Mouse (Mus musculus) kidney, postnatal 0 days (tissue): ENCODE data around the gene Zyx. TPM values are rescaled to one million over a fixed set of nuclear protein-coding genes. Genes with fewer than 3 reads are reported as not detected.

ENCODE experiments used
- ATAC-seq: fragments of 200-750 bp; cut with Nextera tagmentation; replicated peaks from 2 replicates; pipeline ENCODE4 v1.8.0; 2017; ENCODE audit warnings: low read depth, moderate number of reproducible peaks, moderate TSS enrichment, moderate library complexity; ENCODE audit not compliant: low FRiP score
- DNase-seq: peaks from one replicate; pipeline ENCODE4 v3.0.0-alpha.2; 2016; ENCODE audit warnings: low spot score
- H3K27ac ChIP-seq: fragments of 300-500 bp; sonication (generic); 2 replicates; pipeline ENCODE4 v1.5.1; 2014; ENCODE audit warnings: mild to moderate bottlenecking
- H3K27me3 ChIP-seq: fragments of 300-500 bp; sonication (generic); 2 replicates; pipeline ENCODE4 v1.6.1; 2014; ENCODE audit warnings: low read length, mixed read lengths; ENCODE audit not compliant: insufficient read depth
- H3K36me3 ChIP-seq: fragments of 300-500 bp; sonication (generic); 2 replicates; pipeline ENCODE4 v1.6.1; 2014; ENCODE audit warnings: low read length, mixed read lengths; ENCODE audit not compliant: insufficient read depth
- H3K4me1 ChIP-seq: fragments of 300-500 bp; sonication (generic); replicated peaks from 2 replicates; pipeline ENCODE4 v1.6.1; 2014; ENCODE audit warnings: antibody characterized with exemption, low read length, mixed read lengths; ENCODE audit not compliant: insufficient read depth
- H3K4me2 ChIP-seq: fragments of 300-500 bp; sonication (generic); 2 replicates; pipeline ENCODE4 v1.6.1; 2014; ENCODE audit warnings: mild to moderate bottlenecking, low read length, moderate library complexity, mixed read lengths
- H3K4me3 ChIP-seq: fragments of 300-500 bp; sonication (generic); replicated peaks from 2 replicates; pipeline ENCODE4 v1.5.1; 2014; ENCODE audit warnings: low read depth, low read length
- H3K9ac ChIP-seq: fragments of 300-500 bp; sonication (generic); 2 replicates; pipeline ENCODE4 v1.6.1; 2014; ENCODE audit warnings: low read depth, low read length
- H3K9me3 ChIP-seq: fragments of 300-500 bp; sonication (generic); replicated peaks from 2 replicates; pipeline ENCODE4 v1.6.1; 2016; ENCODE audit warnings: low read length, inconsistent platforms, mixed read lengths
- CTCF ChIP-seq: IDR thresholded peaks from 2 replicates; pipeline ENCODE4 v1.5.1; 2016; ENCODE audit warnings: antibody characterized with exemption, low read depth, mild to moderate bottlenecking, moderate library complexity
- WGBS: fragments of 180-500 bp; shearing (Covaris S2); extraction: QIAGEN DNeasy Blood & Tissue Kit; methylation state at CpG from one replicate; pipeline ENCODE4 v1.1.7; 2014; 5-methylcytosine and 5-hydroxymethylcytosine counted together
- polyA plus RNA-seq: library from polyadenylated mRNA; unstranded; fragments of >200 nt; fragmentation: Nextera tagmentation; extraction: Ambion mirVana; gene quantifications from 2 replicates; pipeline ENCODE4 v1.2.1, GENCODE M21; 2015

The Zyx gene
- polyA plus RNA-seq, 1 experiment from 2014 or later = 92.9 TPM

DNA sequence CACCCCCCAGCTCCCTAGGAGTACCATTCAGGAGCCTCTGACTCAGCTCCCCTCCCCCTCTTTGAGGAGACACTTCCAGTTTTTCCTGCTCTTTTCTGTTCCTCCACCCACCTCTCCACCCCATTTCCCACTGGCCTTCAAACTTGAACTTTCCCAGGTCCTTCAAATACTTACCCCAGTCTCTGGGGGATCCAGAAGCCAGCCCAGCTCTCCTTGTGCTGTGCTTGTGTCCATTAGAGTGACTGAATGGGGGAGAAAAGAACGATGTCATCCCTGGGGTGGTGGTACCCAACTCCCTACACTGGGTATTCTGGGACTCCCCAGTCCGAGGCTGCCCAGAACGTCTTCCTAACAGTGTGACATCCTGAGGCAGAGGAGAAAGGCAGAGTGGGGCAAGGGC, 22.6 kb downstream of the Zyx start:
- Histone ChIP-seq H3K4me3 (peak overlapping the region; percentile 51; the same call in 1 of the 2 replicates), H3K27me3 (no peaks in the 10 kb centered on the region), H3K4me2 (peak overlapping the region; percentile 94), H3K9ac (no peak overlapping the region), H3K9me3 (no peaks in the 10 kb centered on the region), H3K36me3 (no peaks in the 10 kb centered on the region), H3K4me1 (peaks cover 13% of the 10 kb centered on the region; the same call in 1 of the 2 replicates), H3K27ac (no peak overlapping the region)
- TF ChIP-seq CTCF = no peak
- ATAC-seq = no peak
- 13% methylated on average over 3 of the region's 3 CpGs for WGBS
- DNase-seq = no peak

DNA sequence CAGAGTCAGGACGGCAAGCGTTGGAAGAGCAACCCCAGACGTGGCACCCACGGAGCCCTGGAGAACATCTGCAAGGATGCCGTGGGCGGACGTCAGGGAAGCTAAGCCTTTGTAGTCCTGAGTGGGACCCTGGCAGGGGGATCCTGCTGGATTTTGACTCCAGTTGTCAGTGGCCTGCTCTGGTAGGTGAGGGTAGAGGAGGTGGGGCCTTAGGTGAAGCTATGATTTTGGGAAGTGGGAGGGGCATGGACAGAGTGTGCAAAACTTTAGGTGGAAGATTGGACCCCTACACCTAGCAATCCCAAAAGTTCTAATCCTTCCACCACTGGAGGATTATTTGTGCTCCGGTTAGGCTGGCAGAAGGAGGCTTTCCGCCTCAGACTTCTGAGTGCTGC, 23.0 kb downstream of the Zyx start:
- 0 out of 2 replicates have a peak, but pooled peaks have one; percentile 8 for ATAC-seq
- no peak overlapping the region for H3K27ac ChIP-seq
- no peak for DNase-seq

GRCm38 (mm10) chr6:42372816-42373547, 23.6 kb downstream of the Zyx start, which contains the start of gene Epha1:
TSS of gene Epha1 (minus strand) at chr6:42373268.
- Histone ChIP-seq H3K9ac (peak within 1 kb of the TSS; percentile 57), H3K27me3 (no peaks in the 10 kb centered on the region), H3K36me3 (no peaks in the 10 kb centered on the region), H3K4me2 (peak within 1 kb of the TSS; percentile 94), H3K4me1 (peaks cover 13% of the 10 kb centered on the region; the same call in 1 of the 2 replicates), H3K4me3 (peak within 1 kb of the TSS; percentile 51), H3K9me3 (no peaks in the 10 kb centered on the region), H3K27ac (no peak within 1 kb of the TSS)
- peak; percentile 68 for TF ChIP-seq CTCF
- peak; percentile 85 for ATAC-seq
- peak; percentile 84 for DNase-seq
- 2% methylated on average over 33 of the region's 36 CpGs for WGBS

More for the DNA sequence above, 23.0 kb downstream of the Zyx start:
- no peak for TF ChIP-seq CTCF
- H3K4me2 ChIP-seq = peak overlapping the region; percentile 94
- peak overlapping the region; percentile 51 for H3K4me3 ChIP-seq
- peaks cover 13% of the 10 kb centered on the region; the same call in 1 of the 2 replicates for H3K4me1 ChIP-seq
- H3K9me3 ChIP-seq = no peaks in the 10 kb centered on the region
- peak overlapping the region; percentile 57 for H3K9ac ChIP-seq
- 27% methylated on average over 9 of the region's 9 CpGs for WGBS
- no peaks in the 10 kb centered on the region for H3K36me3 ChIP-seq
- H3K27me3 ChIP-seq = no peaks in the 10 kb centered on the region

DNA sequence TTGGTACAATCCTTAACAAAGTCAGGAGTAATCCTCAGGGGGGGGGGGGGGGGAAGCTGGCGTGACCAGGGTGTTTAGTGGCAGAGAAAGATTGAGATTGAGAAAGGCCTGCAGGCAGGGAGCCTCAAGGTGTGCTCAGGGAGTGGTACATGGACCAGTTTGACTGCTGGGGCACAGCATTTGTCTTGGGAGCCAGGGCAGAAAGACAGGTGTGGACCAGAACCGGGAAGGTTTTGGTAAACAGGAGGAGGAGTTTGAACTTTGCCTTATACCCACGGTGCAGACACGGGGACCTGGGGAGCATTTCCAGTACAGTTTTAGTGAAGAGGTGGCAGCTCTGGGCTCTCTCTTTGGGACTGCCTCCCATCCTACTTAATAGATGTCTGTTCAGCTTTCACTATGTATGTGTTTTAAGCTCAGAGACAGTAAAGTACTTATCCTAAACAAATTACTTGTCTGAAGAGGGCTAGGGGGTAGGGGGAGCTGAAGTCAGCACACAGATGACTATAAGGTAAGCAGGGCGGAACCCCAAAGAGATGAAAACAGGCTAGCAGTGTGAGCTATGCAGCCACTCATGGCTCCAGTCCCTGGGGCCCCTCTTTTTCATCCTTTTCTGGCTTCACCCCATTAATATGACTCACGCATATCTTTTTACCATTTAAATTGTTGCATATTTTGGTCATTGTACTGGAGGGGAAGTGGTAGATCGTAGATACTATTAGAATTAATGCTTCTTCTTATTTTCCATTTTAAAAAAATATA, 24.4 kb downstream of the Zyx start:
- DNase-seq (no peak), ATAC-seq (peak; percentile 3; the same call in 1 of the 2 replicates)
- Histone ChIP-seq H3K27ac (no peak overlapping the region), H3K36me3 (no peaks in the 10 kb centered on the region), H3K4me2 (peak overlapping the region; percentile 94), H3K4me1 (peaks cover 13% of the 10 kb centered on the region; the same call in 1 of the 2 replicates), H3K27me3 (no peaks in the 10 kb centered on the region), H3K4me3 (peak overlapping the region; percentile 51), H3K9ac (0 out of 2 replicates have a peak overlapping the region, but pooled peaks have one; percentile 25), H3K9me3 (no peaks in the 10 kb centered on the region)
- no peak for TF ChIP-seq CTCF
- 41% methylated on average over 7 of the region's 7 CpGs for WGBS

- DNase-seq (no peak), ATAC-seq (no peak)
- no peaks in the 10 kb centered on the region for H3K27me3 ChIP-seq
- H3K4me3 ChIP-seq = no peak overlapping the region
- H3K27ac ChIP-seq = no peak overlapping the region
- no peaks in the 10 kb centered on the region for H3K36me3 ChIP-seq
- peaks cover 13% of the 10 kb centered on the region; the same call in 1 of the 2 replicates for H3K4me1 ChIP-seq
- no peak for TF ChIP-seq CTCF
- no peaks in the 10 kb centered on the region for H3K9me3 ChIP-seq
- WGBS = 74% methylated on average over 4 of the region's 4 CpGs
- no peak overlapping the region for H3K9ac ChIP-seq
- no peak overlapping the region for H3K4me2 ChIP-seq
These were observed 25.3 kb downstream of the Zyx start for GRCm38 (mm10) chr6:42374701-42375100.

DNA sequence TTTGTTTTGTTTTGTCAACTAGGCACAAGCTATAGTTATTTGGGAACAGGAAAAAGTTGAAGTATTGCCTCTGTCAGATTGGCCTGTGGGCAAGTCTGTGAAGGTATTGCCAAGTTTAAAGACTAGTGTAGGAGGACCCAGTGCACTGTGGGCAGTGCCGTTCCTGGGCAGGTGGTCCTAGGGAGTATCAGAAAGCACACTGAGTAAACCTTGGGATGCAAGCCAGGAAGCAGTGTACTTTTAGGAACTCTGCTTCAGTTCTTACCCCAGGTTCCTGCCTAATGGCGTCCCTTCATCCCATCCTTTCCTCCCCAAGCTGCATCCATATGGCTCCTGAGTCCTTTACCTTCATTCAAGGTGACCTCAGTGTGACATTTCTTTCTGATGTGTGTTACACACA, 25.7 kb downstream of the Zyx start:
- DNase-seq = no peak
- 71% methylated on average over 2 of the region's 2 CpGs for WGBS
- Histone ChIP-seq H3K27ac (no peak overlapping the region), H3K36me3 (no peaks in the 10 kb centered on the region), H3K4me3 (no peak overlapping the region), H3K9ac (no peak overlapping the region), H3K27me3 (no peaks in the 10 kb centered on the region), H3K9me3 (no peaks in the 10 kb centered on the region), H3K4me2 (no peak overlapping the region), H3K4me1 (peaks cover 13% of the 10 kb centered on the region; the same call in 1 of the 2 replicates)
- TF ChIP-seq CTCF = no peak
- ATAC-seq = no peak
